Mouse (Mus musculus) left cerebral cortex, adult 2 months (tissue): ENCODE measurements around the gene Bmpr2. TPM values are rescaled to one million over a fixed set of nuclear protein-coding genes. Genes with fewer than 3 reads are reported as not detected.
"Not testable (repeated sequence)": the region's sequence is repeated elsewhere in the genome, so short reads cannot be mapped to it uniquely, and the experiment has no call there.

ENCODE experiments used
- DNase-seq, 2 experiments: peaks; one replicate each; pipeline ENCODE4 v3.0.0; 2021 to 2022; ENCODE audit warnings: low spot score in 2 of 2, mixed read lengths in 1 of 2; ENCODE audit errors: extremely low spot score in 1 of 2
- H3K27ac ChIP-seq: fragments of 200-600 bp; 2 replicates; pipeline ENCODE4 v1.8.1; 2022
- H3K4me3 ChIP-seq: fragments of 200-600 bp; 2 replicates; pipeline ENCODE4 v1.8.1; 2022
- CTCF ChIP-seq: fragments of 200-600 bp; IDR thresholded peaks from 2 replicates; pipeline ENCODE4 v1.8.1; 2022; ENCODE audit warnings: antibody characterized with exemption, mild to moderate bottlenecking, moderate library complexity
- intact Hi-C: fragments of 180-260 bp; cut with DNase I; formaldehyde crosslinking; loops from one replicate; pipeline ENCODE4 v1.15.1; 2025
- long read RNA-seq, 2 experiments: library from polyadenylated mRNA; stranded (forward); transcript quantifications; one replicate each; pipeline ENCODE4 v2.0.0; 2021; ENCODE audit warnings: borderline mapping rate in 2 of 2
- total RNA-seq, 2 experiments: library from RNA; stranded (reverse); gene quantifications; 2 replicates each; pipeline ENCODE4 v1.2.3; 2021

Bmpr2 gene
- 100 to 1,000 TPM in 1 of 2 experiments, 10 to 100 TPM in 1; 99.9 to 100 TPM for total RNA-seq
- long read RNA-seq, experiment 1, full-length matches to known transcripts, result 6 of 18 reads
- long read RNA-seq, experiment 1, partial matches to known transcripts, result 2 of 18 reads
- long read RNA-seq, experiment 1, other reads (novel, unspliced or antisense), result 10 of 18 reads
- long read RNA-seq, experiment 2, full-length matches to known transcripts, result 1 of 14 reads
- long read RNA-seq, experiment 2, partial matches to known transcripts, result 5 of 14 reads
- long read RNA-seq, experiment 2, other reads (novel, unspliced or antisense), result 8 of 14 reads

DNA sequence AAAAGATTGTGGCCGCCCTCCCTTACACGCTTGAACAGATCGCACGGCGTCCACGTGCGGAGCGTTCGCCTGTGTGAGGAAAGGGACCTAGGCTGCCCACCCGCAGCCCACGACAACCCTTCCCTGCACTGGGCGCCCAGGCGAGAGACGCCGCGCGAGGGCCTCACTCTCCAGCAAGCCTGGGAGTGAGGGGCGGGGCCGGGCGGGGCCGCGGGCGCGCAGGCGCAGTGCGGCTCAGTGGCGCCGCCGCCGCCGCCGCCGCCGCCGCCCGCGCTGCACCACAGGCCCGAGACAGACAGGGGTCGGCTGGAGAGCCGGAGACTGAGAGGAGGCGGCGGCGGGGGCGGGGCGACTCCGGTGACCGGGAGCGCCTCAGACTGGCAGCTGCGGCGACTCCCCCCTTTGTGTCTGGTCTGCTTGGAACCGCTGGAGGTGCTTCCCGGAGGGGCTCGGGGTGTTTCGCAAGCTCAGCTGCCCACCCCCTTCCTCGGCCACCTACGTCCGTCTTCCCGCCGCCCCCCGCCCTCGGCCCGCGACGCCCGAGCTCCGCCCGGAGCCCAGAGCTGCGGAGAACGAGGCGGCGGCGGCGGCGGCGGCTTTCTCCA lies at the start of gene Bmpr2:
Gene Bmpr2, plus strand, starts transcription at position 237 of the 605 bp plus-strand sequence.
- TF ChIP-seq CTCF, result peak; percentile 27
- H3K4me3 ChIP-seq, result peak within 1 kb of the TSS; percentile 77
- intact Hi-C loops, result no loop called here

DNA sequence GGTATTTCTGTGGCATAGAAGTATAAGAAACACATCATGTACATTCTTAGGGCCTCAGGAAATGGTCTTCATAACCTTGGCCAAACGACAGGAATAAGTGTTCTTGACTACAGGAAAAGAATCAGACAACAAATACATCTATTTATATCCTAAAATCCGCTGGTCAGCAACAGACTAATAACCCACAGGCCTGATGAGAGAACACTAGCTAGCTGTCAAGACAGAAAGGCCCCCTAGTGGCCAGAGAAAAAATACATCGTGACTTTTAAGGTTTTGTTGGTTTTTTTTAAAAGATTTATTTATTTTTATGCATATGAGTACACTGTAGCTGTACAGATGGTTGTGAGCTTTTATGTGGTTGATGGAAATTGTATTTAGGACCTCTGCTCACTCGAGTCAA lies 43.3 kb upstream of the Bmpr2 start:
- intact Hi-C loops, result no loop called here
- no peak for DNase-seq
- Histone ChIP-seq H3K4me3 (no peak overlapping the region), H3K27ac (no peak overlapping the region)
- peak; percentile 80 for TF ChIP-seq CTCF

More for the DNA sequence above, at the start of gene Bmpr2:
- DNase-seq, result peak; percentile 82 to 85
- peak within 1 kb of the TSS; percentile 99 for H3K27ac ChIP-seq

DNA sequence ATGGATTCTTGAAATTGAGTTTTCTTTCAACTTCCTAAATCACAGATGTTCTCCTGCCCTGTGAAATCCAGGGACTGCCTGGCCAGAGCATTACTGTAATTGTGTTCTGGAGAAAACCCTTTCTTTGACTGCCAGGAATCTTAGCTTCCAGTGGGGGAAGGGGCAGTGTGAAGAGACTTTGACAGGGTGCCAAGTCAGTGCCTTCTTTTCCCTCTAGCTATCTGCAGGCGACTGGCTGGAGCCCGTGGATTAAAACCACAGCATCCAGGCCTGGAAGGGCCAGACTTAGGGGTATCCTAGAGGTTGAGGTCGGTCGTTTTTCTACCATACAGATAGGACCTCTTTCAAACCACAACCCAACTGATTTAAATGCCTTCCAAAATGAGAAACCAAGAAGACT lies 37.5 kb upstream of the Bmpr2 start:
- DNase-seq, result no peak
- no peak for TF ChIP-seq CTCF
- H3K27ac ChIP-seq, result no peak overlapping the region
- intact Hi-C loops, result no loop called here
- no peak overlapping the region for H3K4me3 ChIP-seq

DNA sequence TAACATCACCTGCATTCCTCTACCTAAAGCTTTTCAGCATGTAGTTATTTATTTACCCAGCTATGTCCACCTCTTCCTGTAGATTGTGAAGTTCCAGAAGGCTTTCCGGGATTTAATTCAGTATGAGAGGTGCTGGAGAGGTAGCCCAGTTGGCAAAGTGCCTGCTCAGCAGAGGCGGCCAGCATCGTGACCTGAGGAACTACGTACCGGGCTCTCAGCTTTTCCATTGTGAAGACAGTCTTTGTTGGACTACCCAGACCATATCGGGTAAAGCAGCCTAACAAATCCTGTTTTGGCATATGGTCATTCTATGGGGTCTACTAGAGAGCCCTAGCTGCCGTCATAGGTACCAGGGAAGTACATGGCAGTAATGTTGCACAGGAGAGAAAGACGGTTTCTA lies 33.1 kb upstream of the Bmpr2 start:
- Histone ChIP-seq H3K4me3 (no peak overlapping the region), H3K27ac (no peak overlapping the region)
- no peak for DNase-seq
- TF ChIP-seq CTCF, result no peak
- intact Hi-C loops, result no loop called here

DNA sequence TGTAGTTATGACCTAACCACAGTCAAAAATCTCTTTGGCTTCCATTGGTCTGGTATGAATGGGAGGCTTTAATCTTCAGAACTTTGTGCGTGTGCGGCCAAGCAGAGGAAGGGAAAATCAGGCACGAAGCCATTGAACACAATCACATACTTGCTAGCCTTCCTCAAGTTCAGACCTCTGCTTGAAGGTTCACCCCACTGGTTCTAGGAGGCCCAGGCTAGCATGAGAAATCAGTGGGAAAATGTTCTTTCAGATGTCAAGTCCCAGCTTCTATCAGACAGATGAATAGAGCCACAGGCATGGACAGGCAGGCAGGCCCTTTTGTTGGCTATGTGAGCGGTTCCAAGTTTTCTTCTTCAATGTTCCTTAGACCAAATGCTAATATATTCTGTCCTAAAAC lies 32.5 kb upstream of the Bmpr2 start:
- Histone ChIP-seq H3K27ac (no peak overlapping the region), H3K4me3 (no peak overlapping the region)
- DNase-seq, result no peak
- TF ChIP-seq CTCF, result no peak
- intact Hi-C loops, result no loop called here

DNA sequence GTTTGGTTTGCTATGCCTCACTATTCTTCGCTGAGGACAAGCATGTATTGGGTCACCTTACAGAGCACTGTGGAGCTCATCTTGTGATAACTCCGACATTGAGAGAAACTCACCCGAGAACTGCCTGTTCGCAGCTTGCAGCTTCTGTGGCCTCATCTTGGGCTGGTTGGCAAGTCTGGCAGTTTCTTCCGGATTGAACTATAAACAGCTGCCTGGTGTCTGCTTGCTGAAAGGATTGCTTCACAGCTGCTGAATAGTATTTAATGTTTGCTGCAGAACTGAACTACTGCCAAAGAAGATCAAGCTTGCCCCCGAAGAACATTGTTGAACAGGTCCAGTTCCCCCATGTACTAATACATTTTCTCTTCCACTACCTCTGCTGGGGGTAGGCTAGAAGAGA lies 29.1 kb upstream of the Bmpr2 start:
- H3K27ac ChIP-seq, result no peak overlapping the region
- no peak overlapping the region for H3K4me3 ChIP-seq
- peak in 1 of 2 experiments; percentile 11 for DNase-seq
- intact Hi-C loops, result no loop called here
- no peak for TF ChIP-seq CTCF

DNA sequence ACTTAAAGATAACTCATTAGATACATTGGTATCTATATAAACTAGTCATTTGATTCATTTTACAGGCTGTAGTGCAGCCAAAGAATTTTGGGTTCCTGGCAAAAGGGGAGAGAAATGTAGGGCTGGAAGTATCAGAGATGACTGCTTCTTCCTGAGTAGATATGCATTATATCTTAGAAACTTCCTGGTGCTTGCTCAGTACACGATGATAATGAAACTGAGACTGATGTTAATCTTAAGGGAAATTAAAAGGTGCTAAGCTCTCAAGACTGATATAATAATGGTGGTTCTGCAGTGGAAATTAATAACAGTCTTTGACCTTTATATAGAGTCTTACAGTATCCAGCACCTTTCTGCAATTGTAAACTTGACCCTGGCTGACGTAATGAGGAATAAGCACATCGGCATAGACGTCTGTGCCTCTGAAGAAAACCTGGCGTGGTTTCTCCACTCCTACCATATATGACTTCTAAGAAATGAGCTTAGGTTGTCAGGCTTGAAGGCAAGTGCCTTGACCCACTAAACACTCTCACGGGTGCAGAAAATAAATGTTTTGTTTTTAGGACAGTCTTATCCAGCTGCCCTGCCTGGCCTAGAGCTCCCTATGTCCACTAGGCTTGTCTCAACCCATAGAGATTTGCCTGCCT lies 24.3 kb upstream of the Bmpr2 start:
- DNase-seq, result no peak
- no peak overlapping the region for H3K27ac ChIP-seq
- no peak overlapping the region for H3K4me3 ChIP-seq
- no peak for TF ChIP-seq CTCF
- intact Hi-C loops, result no loop called here

DNA sequence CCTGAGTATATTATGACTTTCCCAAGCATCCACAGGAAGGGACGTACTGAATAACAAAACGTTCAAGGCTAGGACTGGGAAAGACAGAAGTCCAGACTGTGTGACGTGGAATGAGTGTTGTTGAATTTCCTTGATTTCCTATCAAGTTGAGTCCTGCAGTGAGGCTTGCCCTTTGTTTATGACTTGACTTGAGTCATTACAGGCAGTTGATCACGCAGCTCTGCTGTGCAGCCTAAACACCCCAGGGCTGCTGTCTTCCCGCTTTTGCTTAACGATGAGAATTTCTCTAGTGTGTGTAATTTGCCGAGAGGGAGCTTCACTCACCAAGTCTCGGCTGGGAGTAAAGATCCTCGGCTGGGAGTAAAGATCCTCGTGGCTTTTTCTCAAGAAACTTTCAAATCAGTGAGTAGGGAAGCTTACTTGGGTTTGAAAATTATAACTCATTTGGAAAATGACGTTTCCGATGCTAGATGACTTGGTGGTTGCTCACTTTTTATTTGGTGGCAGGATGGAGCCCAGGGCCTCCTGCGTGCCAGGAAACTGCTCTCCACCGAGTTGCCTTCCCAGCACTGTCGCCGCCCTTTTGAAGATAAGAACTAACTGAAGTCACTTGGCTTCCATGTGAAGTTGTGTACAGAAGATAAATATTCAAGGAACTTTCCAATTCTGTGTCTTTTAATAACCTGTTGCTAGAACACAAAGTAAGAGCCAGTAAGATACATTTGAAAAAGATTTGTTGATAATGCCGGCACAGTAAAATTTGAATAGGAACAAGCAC lies 23.4 kb upstream of the Bmpr2 start:
- no peak for TF ChIP-seq CTCF
- Histone ChIP-seq H3K4me3 (no peak overlapping the region), H3K27ac (no peak overlapping the region)
- no peak for DNase-seq
- intact Hi-C loops, result no loop called here

DNA sequence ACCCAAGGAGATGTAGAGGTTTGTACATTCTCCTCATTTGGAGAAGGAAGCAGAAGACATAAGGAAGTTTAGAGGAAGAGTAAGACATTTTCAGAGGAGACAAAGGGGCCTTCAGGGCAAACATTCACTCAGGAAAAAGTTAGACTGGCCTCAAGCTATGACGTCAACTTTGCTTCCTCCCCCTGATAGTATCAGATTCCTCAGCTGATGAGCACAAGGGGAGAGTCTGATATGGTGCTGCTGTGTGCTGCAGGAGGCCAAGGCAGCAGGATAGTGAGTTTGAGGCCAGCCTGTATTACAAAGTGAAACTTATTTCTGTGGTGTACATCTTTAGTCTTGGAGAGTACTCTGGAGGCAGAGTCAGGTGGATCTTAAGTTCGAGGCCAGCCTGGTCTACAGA lies 14.2 kb upstream of the Bmpr2 start:
- intact Hi-C loops, result no loop called here
- no peak for DNase-seq
- Histone ChIP-seq H3K27ac (no peak overlapping the region), H3K4me3 (no peak overlapping the region)
- TF ChIP-seq CTCF, result no peak

DNA sequence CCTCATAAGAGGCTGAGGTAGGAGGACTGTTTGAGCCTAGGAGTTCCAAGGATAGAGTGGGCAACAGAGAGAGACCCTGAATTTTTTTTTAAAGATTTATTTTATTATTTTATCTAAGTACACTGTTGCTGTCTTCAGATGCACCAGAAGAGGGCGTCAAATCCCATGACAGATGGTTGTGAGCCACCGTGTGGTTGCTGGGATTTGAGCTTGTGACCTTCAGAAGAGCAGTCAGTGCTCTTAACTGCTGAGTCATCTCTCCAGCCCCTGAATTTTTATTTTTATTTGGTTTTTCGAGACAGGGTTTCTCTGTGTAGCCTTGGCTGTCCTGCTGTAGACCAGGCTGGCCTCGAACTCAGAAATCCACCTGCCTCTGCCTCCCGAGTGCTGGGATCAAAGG lies 13.5 kb upstream of the Bmpr2 start:
- DNase-seq, intact Hi-C loops, H3K27ac ChIP-seq, H3K4me3 ChIP-seq: not testable (repeated sequence)

DNA sequence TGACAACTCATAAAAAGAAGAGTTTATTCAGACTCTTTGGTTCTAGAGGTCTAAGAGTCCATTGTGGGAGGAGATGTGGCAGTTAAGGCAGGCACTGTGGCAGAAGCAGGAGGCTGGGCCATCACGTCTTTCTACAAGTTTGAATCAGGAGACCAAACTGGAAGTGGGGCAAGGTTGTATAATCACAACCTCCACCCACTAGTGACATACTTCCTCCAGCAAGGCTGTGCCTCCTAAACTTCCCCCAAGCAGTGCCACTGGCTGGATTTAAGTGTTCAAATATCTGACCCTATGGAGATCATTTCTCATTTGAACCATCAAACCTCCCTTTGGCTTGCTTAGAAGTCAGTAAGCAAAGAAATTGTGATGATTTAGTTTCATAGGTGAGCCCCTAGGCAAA lies 7.9 kb upstream of the Bmpr2 start:
- TF ChIP-seq CTCF, result no peak
- Histone ChIP-seq H3K4me3 (no peak overlapping the region), H3K27ac (no peak overlapping the region)
- intact Hi-C loops, result no loop called here
- DNase-seq, result no peak

DNA sequence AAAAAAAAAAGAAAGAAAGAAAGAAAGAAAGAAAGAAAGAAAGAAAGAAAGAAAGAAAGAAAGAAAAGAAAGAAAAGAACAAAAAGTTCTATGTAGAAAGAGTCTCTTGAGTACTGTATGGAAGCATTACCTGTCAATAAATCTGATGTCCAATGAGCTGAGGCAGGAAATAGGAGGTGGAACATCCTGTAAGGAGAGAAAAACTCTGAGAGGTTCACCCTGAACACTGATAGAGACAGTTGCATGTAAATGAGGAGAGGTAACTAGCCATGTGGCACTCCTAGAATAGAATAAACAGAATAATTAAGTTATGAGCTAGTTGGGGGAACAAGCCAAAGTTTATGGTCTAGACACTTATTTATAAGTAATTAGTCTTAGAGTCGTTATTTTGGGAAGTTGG lies 4.9 kb upstream of the Bmpr2 start:
- DNase-seq, result no peak
- intact Hi-C loops, result no loop called here
- Histone ChIP-seq H3K4me3 (no peak overlapping the region), H3K27ac (no peak overlapping the region)
- TF ChIP-seq CTCF, result no peak
